Mouse (Mus musculus): ENCODE measurements around the gene Fam240a.

DNA sequence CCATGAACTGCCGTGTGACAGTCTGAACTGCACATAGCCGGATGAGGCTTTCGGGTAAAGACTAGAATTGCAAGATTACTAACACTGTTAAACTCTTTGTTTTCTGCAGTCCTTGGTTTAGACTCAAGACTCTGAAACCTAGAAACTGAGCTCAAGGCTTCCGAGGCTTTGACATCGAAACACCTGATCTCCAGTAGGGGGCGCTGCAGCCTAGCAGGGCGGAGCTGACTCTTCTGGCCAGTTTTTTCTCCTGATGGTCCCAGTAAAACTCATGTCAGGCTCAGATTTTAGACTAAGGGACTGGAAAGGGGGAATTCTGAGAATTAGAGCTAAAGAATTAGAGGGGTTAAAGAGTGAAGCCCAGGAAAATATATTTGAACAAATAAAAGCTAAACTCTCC lies 6.1 kb upstream of the Fam240a start:
- no peak for TF ChIP-seq REST (IDR thresholded peaks at IDR 0.05; ENCODE audit: insufficient read depth, insufficient read length)
- TF ChIP-seq TCF12 (IDR thresholded peaks at IDR 0.05; ENCODE audit: insufficient read depth, poor library complexity, severe bottlenecking), result no peak
- no peak for TF ChIP-seq MYOD1 (IDR thresholded peaks at IDR 0.05; ENCODE audit: control insufficient read depth in 1 of 3, insufficient read length in 2 of 3, low read depth in 2 of 3)
